Mouse (Mus musculus): ENCODE results near the gene Sp2.

Gene Sp2

DNA sequence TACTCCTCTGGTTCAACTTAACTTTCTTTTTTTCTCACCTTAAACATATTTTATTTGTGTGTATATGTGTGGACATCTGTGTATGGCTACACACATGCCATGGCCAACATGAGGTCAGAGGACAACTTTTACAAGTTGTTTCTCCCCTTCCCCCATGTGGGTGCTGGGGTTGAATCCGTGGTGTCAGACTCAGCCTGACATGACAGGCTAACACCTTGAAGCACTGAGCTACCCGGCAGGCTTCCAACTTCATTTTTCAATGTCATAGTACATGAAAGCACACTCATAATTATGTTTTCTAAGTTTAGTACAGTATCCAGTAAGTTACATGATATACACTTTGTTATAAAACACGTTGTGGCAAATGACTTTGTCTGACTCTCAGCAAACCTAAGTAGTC lies 12.4 kb downstream of the Sp2 start:
- no peak for DNase-seq (ENCODE audit: low read depth, low spot score)

DNA sequence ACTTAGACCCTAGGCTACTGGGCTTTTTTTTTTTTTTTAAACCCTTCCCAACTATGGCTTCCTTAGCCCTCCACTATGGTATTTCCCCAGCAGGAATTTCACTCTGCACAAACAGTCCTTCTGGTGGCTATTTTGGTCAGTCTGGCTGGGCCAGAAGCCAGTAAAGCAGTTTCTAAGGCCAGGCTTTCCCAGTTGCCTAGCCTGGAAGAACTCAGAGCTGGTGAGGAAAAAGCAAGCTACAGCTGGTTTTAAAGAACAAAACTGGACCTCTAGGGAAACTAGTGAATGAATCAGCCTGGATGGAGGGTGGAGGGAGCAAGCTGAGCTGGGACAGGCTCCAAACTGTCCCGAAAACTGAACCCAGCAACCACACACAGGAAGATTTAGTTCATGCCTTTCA lies 13.0 kb downstream of the Sp2 start:
- DNase-seq (ENCODE audit: low read depth, low spot score) = no peak

DNA sequence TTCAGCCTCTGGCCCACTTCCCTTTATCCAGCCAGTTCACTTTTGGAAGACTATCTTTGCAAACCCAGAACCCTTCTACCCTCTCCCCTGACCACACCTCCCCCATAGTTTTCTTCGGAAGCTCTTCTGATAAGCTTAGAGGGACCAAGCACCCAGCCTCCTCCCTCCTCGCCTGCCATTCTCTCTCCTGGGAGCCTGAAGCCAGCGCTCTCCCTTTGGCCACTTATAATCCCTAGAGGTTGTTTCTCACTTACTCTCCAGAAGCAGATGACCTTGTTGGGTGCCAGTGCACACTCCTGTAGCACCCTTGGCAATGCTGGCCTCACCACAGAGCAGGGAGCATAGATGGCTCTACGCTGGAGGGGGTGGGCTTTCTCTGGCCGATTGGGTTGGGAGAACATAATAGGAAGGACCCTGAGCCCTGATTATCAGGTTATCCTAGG lies 13.5 kb downstream of the Sp2 start:
- DNase-seq (ENCODE audit: low read depth, low spot score) = no peak

DNA sequence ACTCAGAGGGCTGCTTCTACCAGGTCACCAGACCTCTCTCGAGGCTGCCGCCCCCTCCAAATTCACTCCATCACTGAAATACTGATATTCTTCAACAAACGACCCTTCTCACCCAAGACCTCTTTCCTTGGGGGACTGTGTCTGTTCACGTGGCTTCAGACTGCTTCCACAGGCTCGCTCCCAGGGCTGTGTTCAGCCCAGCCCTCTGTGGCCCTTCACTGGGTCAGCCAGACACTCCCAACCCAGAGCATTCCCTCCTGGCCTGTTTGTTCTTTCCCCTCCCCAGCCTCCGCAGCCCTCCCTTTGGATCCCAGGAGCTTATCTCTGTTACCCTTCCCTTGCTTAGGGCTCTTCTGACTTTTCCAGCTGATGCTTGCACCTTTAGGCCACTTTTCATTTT lies 14.3 kb downstream of the Sp2 start:
- no peak for DNase-seq (ENCODE audit: low read depth, low spot score)

DNA sequence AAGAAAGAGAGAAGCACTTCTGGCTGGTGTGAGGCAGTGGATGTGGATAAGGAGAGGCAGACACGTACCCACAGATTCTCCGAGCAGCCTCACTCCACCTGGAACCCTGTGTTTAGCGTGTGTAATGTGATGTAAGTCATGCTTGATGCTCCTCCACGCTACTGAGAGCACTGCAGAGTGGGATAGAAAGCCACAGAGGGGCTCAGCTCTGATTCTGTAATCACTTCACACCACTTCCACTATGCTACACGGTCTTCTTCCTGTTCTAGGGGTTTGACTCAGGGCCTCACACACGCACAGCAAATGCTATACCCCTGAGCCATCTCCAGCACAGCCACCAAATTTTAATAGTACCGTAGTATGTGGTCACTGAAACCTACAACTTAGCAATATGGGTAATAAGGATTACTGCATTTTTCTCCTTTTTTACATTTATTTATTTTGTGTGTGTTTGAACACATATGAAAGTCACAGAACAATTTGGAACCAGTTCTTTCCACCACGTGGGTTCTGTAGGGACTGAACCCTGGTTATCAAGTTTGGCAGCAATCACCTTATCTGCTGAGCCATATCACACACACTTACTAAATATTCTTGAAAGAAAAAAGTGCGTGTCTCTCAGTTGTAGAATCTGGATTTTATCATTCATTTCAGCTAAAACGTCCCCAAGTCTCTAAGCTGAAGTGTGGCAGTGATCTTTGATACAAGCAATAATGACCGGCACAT lies 15.1 kb downstream of the Sp2 start:
- no peak for DNase-seq (ENCODE audit: low read depth, low spot score)

DNA sequence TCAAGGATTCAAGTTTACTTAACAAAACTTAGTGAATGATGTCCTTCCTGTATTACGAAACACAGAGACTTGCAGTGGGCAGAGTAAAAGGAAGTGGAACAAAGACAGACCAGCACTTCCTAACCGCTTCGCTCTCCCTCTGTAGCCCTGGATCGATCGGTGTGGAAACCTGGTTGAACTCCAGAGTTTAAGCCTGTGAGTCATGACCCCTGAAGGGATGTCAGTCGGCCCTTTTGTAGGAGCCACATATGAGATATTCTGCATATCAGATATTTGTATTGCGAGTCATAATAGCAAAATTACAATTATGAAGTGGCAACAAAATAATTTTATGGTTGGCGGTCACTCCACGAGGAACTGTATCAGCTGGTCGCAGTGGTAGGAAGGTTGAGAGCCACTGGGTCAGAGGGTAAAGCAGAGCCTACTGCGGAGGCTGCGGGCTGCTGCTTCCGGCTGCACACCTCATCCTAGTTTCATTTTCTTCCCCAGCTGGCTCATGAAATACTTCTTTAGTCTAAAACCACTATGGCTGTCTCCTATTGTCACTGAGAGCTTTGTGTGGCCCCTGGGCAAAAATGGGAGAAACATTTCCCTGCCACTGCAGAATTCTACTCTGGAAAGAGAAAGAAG lies 15.7 kb downstream of the Sp2 start:
- DNase-seq (ENCODE audit: low read depth, low spot score) = no peak

DNA sequence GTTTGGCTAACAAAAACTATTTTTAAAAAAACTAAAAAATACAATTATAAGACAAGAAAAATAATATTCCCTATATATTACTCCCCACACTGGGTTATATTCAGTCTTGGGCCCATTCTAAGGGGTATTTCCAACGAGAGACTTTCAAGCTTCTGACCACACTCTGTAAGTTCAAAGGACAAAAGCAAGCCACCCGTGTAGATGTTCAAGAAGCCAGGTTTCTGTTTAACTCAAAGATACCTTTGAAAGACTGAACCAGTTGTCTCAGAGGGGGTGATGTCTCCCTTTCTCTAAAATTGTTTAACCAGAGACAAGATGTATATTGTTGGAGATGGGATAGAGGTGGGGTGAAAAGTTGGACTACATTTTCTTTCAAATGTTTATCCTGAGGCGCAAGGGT lies 16.6 kb downstream of the Sp2 start:
- DNase-seq (ENCODE audit: low read depth, low spot score) = no peak

DNA sequence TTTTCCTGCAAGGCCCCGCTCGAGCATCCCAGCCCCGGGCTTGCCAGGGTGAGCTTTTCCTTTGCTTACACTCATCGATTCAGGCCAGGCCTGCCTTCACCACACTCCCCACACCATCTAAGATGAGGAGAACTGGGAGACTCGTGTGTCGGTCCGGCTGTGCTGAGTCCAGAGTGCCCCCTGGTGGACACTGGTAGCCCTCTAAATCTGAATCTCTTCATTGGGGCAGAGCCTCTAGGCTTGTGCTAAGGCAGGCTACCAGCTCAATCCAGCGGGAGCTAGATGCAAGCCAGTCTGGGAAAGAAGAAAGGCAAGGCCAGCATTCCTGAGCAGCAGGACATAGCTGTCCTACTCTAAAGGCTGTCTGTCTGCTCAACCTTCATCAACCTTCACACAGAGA lies 19.2 kb downstream of the Sp2 start:
- peak; percentile 98 for DNase-seq (ENCODE audit: low read depth, low spot score)

DNA sequence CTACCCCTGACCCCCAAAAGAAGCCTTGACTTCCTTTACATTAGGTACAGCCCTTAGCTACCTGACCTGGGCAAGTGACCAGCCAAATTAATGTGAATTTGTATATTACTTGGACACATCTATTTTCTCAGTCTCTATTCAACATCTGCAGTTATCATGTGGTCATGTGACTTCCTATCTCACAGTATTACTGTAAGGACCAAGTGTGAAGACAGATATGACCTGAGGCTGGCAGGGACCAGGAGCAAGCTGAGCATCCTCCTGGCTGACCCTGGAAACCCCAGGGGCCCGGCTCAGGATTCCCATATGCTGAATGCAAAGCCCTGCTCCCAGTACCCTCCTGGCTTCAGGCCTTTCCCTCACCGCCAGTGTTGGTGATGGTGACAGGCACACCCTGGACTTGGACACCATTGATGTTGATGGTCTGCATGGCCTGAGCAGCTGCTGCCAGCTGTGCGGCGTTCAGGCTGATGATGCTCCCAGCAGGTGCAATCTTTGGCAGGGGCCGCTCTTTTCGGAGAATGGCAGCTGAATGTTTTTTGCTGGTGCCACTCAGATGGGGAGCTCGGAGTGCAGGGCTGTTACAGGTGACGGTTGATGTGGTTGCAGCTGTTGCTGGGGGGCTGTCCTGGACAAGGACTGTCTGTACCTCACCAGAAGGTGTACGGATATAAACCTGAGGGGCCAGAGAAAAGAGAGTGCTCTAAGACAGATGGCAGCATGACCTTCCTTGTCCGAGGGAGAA lies 25.5 kb downstream of the Sp2 start:
- no peak for DNase-seq (ENCODE audit: low read depth, low spot score)

DNA sequence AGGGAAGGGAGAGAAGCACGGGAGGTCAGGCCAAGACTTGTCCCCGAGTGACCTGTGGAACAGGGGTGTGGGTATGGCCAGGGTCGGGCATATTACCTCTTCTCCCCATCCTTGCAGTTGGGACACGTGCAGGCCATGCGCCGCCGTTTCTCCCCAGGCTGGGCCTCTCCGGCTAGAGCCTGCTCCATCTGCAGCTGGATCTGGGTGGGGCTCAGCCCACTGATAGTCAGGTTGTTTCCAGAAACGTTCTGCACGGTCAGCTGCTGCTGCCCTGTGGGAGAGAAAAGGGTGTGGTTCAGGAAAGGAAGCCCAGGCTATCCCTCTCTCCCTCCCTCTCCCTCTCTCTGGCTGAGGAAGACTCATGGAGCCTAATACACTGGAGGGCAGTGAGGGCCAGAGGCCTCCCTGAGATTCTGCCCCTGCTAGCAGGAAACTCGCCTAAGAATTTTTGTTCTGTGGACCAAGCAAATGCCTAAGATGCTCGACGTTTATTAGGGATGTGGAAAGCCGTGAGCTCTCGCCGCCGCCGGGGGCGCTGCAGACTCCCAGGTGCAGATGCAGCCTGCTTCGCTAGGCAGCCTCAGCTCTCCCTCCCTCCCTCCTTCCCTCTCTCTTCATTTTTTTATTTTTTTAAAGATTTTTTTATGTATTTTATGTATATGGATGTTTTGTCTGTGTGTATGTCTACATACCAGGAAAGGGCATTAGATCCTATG lies 26.6 kb downstream of the Sp2 start:
- DNase-seq (ENCODE audit: low read depth, low spot score) = peak; percentile 91

DNA sequence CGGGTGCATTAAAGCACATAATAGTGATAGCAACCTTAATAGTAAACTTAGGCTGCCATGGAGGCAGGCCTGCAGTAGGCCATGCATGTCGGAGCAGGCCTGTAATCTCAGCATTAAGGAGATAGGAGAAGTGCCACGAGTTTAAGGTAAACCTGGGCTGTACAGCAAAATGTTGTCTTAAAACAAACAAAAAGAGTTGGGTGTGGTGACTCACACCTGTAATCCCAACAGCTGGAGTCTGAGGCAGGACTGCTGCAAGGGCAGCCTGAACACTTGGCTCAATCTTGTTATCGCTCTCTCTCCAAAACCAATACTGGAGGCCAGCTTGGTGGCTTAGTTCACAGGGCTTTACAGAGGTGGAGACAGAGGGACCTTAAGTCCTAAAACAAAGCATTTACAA lies 27.7 kb downstream of the Sp2 start:
- DNase-seq (ENCODE audit: low read depth, low spot score) = no peak

DNA sequence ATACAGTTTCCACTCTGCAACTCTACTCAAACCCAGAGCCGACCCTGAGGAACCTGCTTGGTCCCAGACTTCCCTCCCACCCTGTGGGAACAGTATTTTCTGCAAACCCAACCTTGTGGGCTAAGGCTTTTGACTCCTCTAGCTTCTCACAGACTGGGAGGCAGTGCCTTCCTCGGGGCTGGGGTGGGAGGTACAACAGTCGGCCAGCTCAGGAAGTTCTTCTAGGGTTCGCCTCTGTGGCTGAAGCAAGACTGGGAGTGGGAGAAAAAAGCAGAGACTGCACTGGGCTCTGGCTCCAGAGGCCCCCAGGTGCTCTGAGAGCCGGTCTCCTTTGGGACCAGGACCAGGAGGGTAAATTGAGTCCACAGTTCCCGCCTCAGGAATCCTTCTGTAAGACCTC lies 29.9 kb downstream of the Sp2 start:
- no peak for DNase-seq (ENCODE audit: low read depth, low spot score)

DNA sequence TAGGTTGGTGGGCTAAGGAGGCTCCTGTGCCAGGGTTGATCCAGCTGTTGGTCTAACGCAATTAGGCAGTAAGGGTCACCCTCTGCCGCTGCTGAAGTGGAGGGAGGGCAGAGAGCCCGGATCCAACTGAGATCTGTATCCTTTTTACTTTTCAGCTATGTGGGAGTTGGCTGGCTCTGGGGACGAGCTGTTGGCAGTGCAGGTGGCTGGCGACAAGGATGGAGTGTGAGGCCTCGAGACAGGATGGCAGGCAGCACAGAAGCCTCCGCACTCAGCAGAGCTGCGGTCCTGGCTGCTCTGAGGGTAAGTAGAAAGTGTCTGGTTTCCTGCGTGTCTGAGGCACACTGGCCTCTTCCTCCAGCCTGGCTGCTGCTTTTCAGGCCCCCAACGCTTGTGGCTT lies 30.3 kb downstream of the Sp2 start:
- DNase-seq (ENCODE audit: low read depth, low spot score) = no peak

DNA sequence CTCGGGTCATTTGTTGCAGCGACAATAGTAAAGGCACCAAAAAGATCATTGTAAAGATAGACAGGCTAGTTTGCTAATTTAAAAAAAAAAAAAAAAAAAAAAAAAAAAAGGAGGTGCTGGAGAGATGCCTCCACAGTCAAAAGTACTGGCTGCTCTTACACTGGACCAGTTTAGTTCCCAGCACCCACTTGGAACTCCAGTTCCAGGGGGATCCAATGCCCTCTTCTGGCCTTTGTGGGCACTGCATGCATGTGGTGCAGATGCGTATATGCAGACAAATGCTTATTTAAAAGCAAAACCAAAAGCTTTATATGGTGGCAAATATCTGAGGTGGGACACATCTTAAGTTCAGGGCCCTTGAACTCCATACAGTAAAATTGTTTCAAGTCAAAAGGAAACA lies 32.0 kb downstream of the Sp2 start:
- peak; percentile 84 for DNase-seq (ENCODE audit: low read depth, low spot score)

DNA sequence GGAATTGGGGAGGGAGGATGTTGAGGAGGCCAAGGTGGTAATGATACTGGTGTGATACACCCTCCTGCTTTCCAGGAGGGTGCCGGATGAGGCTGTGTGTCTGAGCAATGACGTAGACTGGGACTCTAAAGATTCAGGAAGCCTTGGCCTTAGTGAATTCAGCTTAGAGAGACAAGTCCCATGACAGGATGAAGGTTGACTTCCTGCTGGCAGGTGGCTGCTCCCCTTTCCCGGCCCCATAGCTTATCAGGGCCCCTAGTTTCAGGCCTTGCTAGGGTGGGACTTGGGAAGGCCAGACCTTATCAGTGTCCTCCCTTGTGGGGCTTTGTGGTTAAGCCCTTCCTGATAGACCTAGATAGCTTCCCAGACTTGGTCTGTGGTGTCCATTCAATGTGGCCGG lies 34.9 kb downstream of the Sp2 start:
- no peak for DNase-seq (ENCODE audit: low read depth, low spot score)

DNA sequence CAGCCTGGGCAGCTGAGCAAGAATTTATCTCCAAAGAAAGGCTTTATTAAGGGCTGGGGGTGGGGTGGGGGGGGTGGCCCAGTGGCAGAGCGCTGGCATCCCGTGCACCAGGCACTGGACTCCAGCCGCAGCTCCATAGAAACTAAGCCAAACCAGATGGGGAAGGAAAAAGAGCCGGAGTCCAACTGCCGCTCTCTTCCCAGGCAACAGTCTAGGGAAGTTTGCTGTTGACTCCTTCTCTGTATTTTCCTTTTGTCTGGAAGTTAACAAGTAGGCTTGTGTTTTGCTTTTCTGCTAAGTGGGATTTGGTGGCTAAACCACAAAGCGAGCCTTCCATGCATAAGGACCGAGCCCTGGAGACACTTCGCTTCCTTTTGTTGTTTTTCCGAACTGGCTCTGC lies 36.3 kb downstream of the Sp2 start:
- no peak for DNase-seq (ENCODE audit: low read depth, low spot score)

DNA sequence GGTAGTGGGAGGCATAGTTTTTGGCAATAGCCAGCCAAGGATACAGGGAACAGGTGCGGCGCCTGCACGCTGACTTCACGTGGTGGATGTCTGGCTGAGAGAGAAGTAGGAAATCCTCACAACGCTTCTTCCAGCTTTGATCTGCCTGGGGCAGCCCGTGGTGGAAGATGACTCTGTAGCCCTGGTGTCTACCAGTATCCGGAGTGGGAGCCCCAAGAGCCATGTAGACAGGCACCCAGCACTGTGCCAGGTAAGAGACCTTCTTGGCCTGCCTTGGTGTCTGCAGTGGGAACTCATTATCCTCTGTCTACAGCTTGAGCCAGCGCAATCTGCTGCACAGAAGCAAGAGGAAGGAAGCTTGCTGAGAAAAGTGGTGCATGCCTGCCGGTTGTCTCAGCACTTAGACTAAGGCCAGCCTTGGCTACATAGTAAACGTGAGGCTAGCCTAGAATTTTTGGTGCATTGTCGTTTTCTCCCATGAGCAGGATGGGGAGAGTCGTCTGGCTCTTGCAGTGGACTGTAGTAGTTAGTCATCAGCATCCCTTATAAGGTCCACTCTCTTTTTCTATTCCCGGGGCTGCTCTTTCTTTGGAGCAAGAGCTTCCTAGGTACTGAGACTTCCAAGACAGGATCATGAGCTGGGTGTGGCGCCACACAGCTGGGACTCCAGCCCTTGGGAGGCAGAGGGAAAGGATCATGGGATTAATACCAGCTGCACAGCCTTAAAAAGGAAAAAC lies 37.7 kb downstream of the Sp2 start:
- DNase-seq (ENCODE audit: low read depth, low spot score) = no peak

DNA sequence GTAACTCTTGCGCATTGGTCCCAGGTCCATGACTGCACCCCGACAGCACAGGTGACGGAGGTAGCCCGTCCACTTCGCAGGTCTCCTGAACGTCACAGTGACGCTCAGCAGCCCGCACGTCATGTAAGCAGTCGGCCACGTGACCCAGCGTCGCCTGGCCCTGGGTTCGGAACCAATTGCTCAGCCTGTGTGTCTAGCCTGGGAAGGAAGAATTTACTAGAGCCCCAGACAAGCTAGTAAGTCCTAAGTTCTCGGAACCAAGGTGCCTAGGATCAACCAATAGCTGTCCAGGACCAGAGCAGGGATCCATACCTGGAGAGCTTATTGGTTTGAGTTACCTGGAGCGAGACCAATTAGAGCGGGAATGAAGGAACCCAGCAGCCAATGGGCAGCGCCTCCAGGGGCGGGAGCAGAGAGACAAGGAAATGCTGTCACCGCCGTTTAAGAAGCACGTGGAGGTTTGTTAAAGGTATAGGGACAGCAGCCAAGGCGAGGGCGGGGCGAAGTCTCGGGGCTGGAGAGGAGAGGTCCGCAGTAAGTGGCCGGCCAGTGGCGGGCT lies 38.9 kb downstream of the Sp2 start, which contains the start of gene Pnpo:
Gene Pnpo (minus strand): TSS at position 241 of the 559 bp plus-strand sequence.
- DNase-seq (ENCODE audit: low read depth, low spot score) = peak; percentile 97

DNA sequence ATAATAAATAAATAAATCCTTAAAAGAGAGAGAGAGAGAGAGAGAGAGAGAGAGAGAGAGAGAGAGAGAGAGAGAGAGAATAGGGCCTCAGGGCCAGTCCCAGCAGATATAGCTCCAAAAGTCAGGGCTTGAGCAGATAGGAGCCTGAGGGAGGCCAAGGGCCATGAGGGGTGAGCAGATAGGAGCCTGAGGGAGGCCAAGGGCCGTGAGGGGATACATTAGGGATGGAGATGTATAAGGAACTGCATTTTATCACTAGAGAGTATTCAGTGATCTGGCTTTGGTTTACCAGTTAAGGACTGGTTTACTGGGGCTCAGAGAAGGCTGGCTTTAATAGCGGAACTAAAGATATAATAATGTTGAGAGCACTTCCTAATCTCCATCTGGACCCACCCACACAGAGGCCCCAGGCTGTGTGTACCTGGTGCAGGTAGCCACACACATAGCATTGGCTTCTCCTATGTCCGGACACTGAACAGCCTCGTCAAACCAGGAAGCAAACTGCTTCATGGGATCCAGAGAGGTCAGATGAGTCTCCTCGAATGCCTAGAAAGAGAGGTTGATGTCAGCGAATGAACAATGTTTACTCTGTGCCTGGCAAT lies 40.7 kb downstream of the Sp2 start:
- no peak for DNase-seq (ENCODE audit: low read depth, low spot score)

DNA sequence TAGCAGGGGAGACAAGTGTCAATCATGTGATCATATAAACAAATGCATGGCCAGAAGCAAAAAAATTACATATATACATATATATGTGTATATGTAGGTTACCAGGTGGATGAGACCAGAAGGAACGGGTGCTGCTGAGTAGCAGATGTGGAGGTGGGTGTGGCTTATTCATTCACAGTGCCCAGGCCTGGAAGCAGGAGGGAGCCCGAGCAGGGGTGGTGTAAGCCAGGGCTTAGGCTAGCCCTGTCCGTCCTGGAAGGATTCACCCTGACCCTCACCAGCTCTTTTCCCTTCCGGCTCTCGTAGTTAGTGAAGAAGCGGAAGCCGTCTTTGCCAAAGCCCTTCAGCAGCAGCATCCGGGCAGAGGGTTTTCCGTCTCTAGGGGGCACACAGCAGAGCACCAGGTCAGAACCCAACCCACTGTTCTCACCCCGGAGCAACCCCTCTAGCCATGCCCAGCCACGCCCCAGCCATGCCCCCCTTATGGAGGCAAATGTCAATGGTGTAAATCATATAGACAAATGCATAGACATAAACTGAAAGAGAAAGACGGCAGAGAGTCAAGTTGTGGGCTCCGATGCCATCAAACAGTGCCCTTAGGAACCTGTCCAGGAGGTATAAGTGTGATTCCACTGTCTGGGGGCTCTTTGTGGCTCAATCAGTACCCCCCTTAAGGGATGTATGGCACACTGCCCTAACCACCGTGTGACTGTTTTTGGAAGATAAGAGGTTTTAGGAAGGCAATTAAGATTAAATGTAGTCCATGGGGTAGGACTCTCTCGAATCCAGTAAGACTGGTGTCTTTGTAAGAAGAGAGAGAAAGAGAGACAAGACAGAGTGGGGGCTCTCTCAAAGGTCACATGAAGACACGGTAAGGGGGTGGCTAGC lies 41.9 kb downstream of the Sp2 start:
- no peak for DNase-seq (ENCODE audit: low read depth, low spot score)
